Mouse (Mus musculus): ENCODE data around the gene Ppp2r2c. TPM values are rescaled to one million over a fixed set of nuclear protein-coding genes. Genes with fewer than 3 reads are reported as not detected.
"Not testable (repeated sequence)": the region's sequence is repeated elsewhere in the genome, so short reads cannot be mapped to it uniquely, and the experiment has no call there.

The Ppp2r2c gene
- polyA plus RNA-seq, 1 experiment from 2014 or later, result 1.1 TPM

DNA sequence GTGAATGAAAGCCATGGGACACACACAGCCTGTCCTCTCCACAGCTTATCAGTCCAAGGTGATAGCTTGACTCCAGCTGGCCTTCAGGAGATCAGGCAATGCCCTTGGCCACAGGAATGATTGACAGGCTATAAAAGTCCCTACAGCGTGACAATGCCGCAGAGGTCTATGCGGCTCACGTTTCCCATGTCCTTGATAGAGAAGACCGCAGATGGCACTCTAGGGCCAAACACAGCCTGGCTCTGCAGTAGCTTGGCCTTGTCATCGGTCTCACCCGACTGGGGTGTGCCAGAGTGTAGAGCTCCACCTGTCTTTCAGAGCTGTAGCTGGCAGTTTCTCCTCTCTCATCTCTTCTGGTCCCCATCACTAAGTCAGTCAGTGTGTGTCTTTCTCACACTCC, 68.2 kb downstream of the Ppp2r2c start:
- Histone ChIP-seq H3K27ac (no peak overlapping the region), H3K4me2 (replicated peaks) (no peak overlapping the region), H3K36me3 (no peaks in the 10 kb centered on the region), H3K9me3 (no peaks in the 10 kb centered on the region), H3K9ac (no peak overlapping the region), H3K27me3 (no peaks in the 10 kb centered on the region), H3K4me3 (no peak overlapping the region), H3K4me1 (peaks cover 5% of the 10 kb centered on the region; the same call in 1 of the 2 replicates)
- WGBS, result 85% methylated on average over 7 of the region's 7 CpGs
- ATAC-seq (ENCODE audit: insufficient number of reproducible peaks, insufficient read depth, low FRiP score, low TSS enrichment), result no peak

GRCm38 (mm10) chr5:36938021-36938420, 69.7 kb downstream of the Ppp2r2c start:
- no peak overlapping the region for H3K4me3 ChIP-seq
- H3K36me3 ChIP-seq, result no peaks in the 10 kb centered on the region
- peaks cover 5% of the 10 kb centered on the region; the same call in 1 of the 2 replicates for H3K4me1 ChIP-seq
- H3K27ac ChIP-seq, result no peak overlapping the region
- no peak for ATAC-seq (ENCODE audit: insufficient number of reproducible peaks, insufficient read depth, low FRiP score, low TSS enrichment)
- H3K4me2 ChIP-seq (replicated peaks), result no peak overlapping the region
- no peaks in the 10 kb centered on the region for H3K27me3 ChIP-seq
- 93% methylated on average over 5 of the region's 5 CpGs for WGBS
- H3K9me3 ChIP-seq, result no peaks in the 10 kb centered on the region
- H3K9ac ChIP-seq, result no peak overlapping the region

- H3K4me1 ChIP-seq; H3K27me3 ChIP-seq; H3K27ac ChIP-seq; H3K9me3 ChIP-seq; H3K36me3 ChIP-seq; ATAC-seq (ENCODE audit: insufficient number of reproducible peaks, insufficient read depth, low FRiP score, low TSS enrichment); H3K4me2 ChIP-seq (replicated peaks); H3K4me3 ChIP-seq; H3K9ac ChIP-seq: not testable (repeated sequence)
- 73% methylated on average over 2 of the region's 2 CpGs for WGBS
Measured at GRCm38 (mm10) chr5:36938991-36939390, 70.7 kb downstream of the Ppp2r2c start.

DNA sequence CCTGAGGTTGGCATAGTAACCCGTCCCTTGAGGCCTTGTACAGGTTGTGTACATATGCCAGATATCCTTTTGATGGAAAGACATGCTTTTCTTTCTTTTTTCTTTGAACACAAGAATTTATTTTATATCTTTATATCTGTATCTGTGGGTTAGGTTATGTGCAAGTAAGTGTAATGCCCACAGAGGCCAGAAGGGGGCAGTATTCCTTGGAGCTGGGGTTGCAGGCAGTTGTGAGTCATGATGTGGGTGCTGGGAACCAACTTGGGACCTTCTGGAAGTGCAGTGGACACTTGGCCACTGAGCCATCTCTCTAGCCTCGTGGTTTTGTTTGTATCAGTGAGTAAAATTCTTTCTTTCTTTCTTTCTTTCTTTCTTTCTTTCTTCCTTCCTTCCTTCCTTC, 74.1 kb downstream of the Ppp2r2c start:
- Histone ChIP-seq H3K4me3 (no peak overlapping the region), H3K4me2 (replicated peaks) (no peak overlapping the region), H3K9ac (no peak overlapping the region), H3K4me1 (no peaks in the 10 kb centered on the region), H3K9me3 (no peaks in the 10 kb centered on the region), H3K27me3 (no peaks in the 10 kb centered on the region), H3K36me3 (no peaks in the 10 kb centered on the region), H3K27ac (no peak overlapping the region)
- WGBS, result 90% methylated on average over 2 of the region's 2 CpGs
- no peak for ATAC-seq (ENCODE audit: insufficient number of reproducible peaks, insufficient read depth, low FRiP score, low TSS enrichment)

DNA sequence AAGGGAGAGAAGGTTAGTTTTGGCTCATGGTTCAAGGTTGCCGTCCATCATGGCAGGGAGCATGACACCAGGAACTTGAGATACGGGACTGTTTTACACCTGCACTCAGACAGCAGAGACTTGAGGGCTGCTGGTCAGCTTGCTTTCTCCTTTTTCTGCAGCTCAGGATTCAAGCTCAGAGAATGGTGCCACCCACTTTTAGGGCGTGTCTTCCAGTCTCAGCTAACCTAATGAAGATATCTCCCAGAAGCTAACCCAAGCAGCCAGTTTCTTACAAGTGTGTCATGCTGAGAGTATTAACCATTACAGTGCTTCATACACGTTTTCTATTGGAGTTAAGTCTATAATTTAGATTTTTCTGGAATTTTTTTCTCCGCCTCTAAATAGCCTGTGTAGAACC, 76.2 kb downstream of the Ppp2r2c start:
- Histone ChIP-seq H3K4me3 (no peak overlapping the region), H3K27ac (no peak overlapping the region), H3K4me2 (replicated peaks) (no peak overlapping the region), H3K27me3 (no peaks in the 10 kb centered on the region), H3K9me3 (no peaks in the 10 kb centered on the region), H3K4me1 (no peaks in the 10 kb centered on the region), H3K9ac (no peak overlapping the region), H3K36me3 (no peaks in the 10 kb centered on the region)
- ATAC-seq (ENCODE audit: insufficient number of reproducible peaks, insufficient read depth, low FRiP score, low TSS enrichment), result no peak
- 69% methylated on average over 5 of the region's 5 CpGs for WGBS

DNA sequence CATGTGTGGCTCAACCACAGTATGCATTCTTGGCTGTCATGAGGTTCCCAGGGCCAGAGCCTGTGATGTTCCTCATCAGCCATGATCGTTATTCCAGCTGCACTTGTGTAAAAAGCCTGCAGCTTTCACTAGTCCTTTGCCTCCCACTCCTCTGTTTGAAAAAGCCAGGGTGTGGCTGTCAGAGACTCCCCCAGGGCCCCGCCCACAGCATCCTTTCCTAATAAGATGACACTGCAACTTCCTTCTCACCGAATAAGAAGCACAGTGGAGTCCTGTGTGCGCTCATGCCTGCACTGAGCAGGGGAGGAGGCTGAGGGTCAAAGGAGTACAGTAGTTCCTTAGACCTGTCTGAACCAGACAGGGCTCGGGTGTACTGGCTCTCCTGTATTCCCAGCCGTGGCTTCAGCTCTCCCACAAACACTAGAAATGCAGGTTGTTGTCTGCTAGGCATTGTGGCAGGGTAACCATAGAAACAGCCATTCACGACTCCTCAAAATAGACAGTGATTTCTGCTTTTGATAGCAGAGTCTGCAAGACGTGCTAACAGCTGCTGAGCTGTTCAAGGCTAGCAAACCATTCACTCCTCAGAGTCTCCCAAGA, 76.9 kb downstream of the Ppp2r2c start:
- no peaks in the 10 kb centered on the region for H3K4me1 ChIP-seq
- H3K27ac ChIP-seq, result no peak overlapping the region
- no peaks in the 10 kb centered on the region for H3K27me3 ChIP-seq
- no peak overlapping the region for H3K4me3 ChIP-seq
- no peak for ATAC-seq (ENCODE audit: insufficient number of reproducible peaks, insufficient read depth, low FRiP score, low TSS enrichment)
- no peak overlapping the region for H3K9ac ChIP-seq
- H3K36me3 ChIP-seq, result no peaks in the 10 kb centered on the region
- H3K9me3 ChIP-seq, result no peaks in the 10 kb centered on the region
- H3K4me2 ChIP-seq (replicated peaks), result no peak overlapping the region
- WGBS, result 49% methylated on average over 8 of the region's 8 CpGs

DNA sequence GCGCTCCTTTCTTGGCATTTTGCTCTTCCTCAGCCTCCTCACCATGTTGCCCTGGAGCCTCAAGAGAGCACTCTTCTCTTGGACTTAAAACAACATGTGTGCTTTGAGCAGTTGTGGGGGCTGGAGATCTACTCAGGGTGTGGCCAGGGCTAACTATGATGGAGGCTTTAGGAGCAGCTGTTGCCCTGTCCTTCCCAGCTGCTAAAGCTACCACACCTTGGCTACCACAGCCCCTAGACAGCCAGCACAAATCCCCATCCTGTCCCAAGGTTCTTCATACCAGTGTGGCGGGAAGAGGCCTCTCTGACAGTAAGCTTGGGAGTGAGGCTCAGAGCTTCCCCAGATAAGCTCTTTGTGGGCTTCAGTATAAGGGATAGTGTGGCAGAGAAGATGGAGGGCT, 77.4 kb downstream of the Ppp2r2c start:
- no peak overlapping the region for H3K27ac ChIP-seq
- no peaks in the 10 kb centered on the region for H3K9me3 ChIP-seq
- no peak overlapping the region for H3K4me2 ChIP-seq (replicated peaks)
- H3K9ac ChIP-seq, result no peak overlapping the region
- no peak overlapping the region for H3K4me3 ChIP-seq
- H3K36me3 ChIP-seq, result no peaks in the 10 kb centered on the region
- no peaks in the 10 kb centered on the region for H3K27me3 ChIP-seq
- ATAC-seq (ENCODE audit: insufficient number of reproducible peaks, insufficient read depth, low FRiP score, low TSS enrichment), result no peak
- no peaks in the 10 kb centered on the region for H3K4me1 ChIP-seq
- 92% methylated on average over 2 of the region's 2 CpGs for WGBS

GRCm38 (mm10) chr5:36946445-36946844, 78.1 kb downstream of the Ppp2r2c start:
- WGBS, result 14% methylated on average over 5 of the region's 5 CpGs
- ATAC-seq (ENCODE audit: insufficient number of reproducible peaks, insufficient read depth, low FRiP score, low TSS enrichment), result no peak
- H3K27me3 ChIP-seq, result no peaks in the 10 kb centered on the region

DNA sequence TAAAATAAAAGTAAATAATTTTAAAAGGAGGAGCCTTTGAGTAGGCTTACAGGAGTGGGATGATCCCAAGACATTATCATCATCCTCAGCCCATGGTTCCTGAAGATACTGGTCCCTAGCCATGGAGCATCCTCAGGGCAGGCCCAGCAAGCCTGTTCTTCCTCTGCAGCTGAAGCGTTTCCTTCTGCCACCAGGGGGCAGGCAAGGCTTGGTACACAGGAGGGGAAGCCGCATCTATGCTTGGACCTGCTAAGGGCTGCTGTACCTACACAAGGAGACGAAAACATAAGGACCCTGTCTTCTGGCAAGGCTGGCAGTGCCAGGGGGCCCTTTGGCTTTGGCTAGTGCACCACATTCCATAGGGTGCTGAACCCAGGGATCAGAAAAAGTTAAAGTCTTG, 80.5 kb downstream of the Ppp2r2c start:
- H3K4me2 ChIP-seq (replicated peaks), result no peak overlapping the region
- H3K9ac ChIP-seq, result no peak overlapping the region
- H3K27ac ChIP-seq, result no peak overlapping the region
- no peaks in the 10 kb centered on the region for H3K36me3 ChIP-seq
- no peaks in the 10 kb centered on the region for H3K27me3 ChIP-seq
- no peaks in the 10 kb centered on the region for H3K4me1 ChIP-seq
- H3K4me3 ChIP-seq, result no peak overlapping the region
- H3K9me3 ChIP-seq, result no peaks in the 10 kb centered on the region
- 0 out of 2 replicates have a peak, but pooled peaks have one; percentile 13 for ATAC-seq (ENCODE audit: insufficient number of reproducible peaks, insufficient read depth, low FRiP score, low TSS enrichment)
- 18% methylated on average over 3 of the region's 3 CpGs for WGBS

More at GRCm38 (mm10) chr5:36946445-36946844, 78.1 kb downstream of the Ppp2r2c start:
- no peak overlapping the region for H3K27ac ChIP-seq
- H3K9me3 ChIP-seq, result no peaks in the 10 kb centered on the region
- H3K36me3 ChIP-seq, result no peaks in the 10 kb centered on the region
- H3K4me2 ChIP-seq (replicated peaks), result no peak overlapping the region
- H3K9ac ChIP-seq, result no peak overlapping the region
- H3K4me3 ChIP-seq, result no peak overlapping the region
- H3K4me1 ChIP-seq, result no peaks in the 10 kb centered on the region

- no peaks in the 10 kb centered on the region for H3K27me3 ChIP-seq
- H3K9ac ChIP-seq, result no peak overlapping the region
- H3K9me3 ChIP-seq, result no peaks in the 10 kb centered on the region
- no peak overlapping the region for H3K4me3 ChIP-seq
- no peak overlapping the region for H3K27ac ChIP-seq
- H3K36me3 ChIP-seq, result no peaks in the 10 kb centered on the region
- no peak overlapping the region for H3K4me2 ChIP-seq (replicated peaks)
- H3K4me1 ChIP-seq, result no peaks in the 10 kb centered on the region
- 52% methylated on average over 2 of the region's 2 CpGs for WGBS
- ATAC-seq (ENCODE audit: insufficient number of reproducible peaks, insufficient read depth, low FRiP score, low TSS enrichment), result no peak
Measured at GRCm38 (mm10) chr5:36950871-36951270, 82.6 kb downstream of the Ppp2r2c start.

GRCm38 (mm10) chr5:36952311-36952710, 84.0 kb downstream of the Ppp2r2c start:
- H3K27me3 ChIP-seq, result no peaks in the 10 kb centered on the region
- H3K27ac ChIP-seq, result no peak overlapping the region
- no peak overlapping the region for H3K4me2 ChIP-seq (replicated peaks)
- no peaks in the 10 kb centered on the region for H3K36me3 ChIP-seq
- WGBS, result 93% methylated on average over 15 of the region's 15 CpGs
- H3K4me3 ChIP-seq, result no peak overlapping the region
- H3K9ac ChIP-seq, result no peak overlapping the region
- no peak for ATAC-seq (ENCODE audit: insufficient number of reproducible peaks, insufficient read depth, low FRiP score, low TSS enrichment)
- H3K9me3 ChIP-seq, result no peaks in the 10 kb centered on the region
- no peaks in the 10 kb centered on the region for H3K4me1 ChIP-seq

GRCm38 (mm10) chr5:36955366-36955765, 87.1 kb downstream of the Ppp2r2c start:
- H3K4me3 ChIP-seq, result no peak overlapping the region
- H3K27me3 ChIP-seq, result peaks cover 4% of the 10 kb centered on the region; the same call in 1 of the 2 replicates
- no peaks in the 10 kb centered on the region for H3K9me3 ChIP-seq
- no peak overlapping the region for H3K27ac ChIP-seq
- H3K9ac ChIP-seq, result no peak overlapping the region
- ATAC-seq (ENCODE audit: insufficient number of reproducible peaks, insufficient read depth, low FRiP score, low TSS enrichment), result no peak
- no peaks in the 10 kb centered on the region for H3K4me1 ChIP-seq
- 7% methylated on average over 4 of the region's 4 CpGs for WGBS
- no peaks in the 10 kb centered on the region for H3K36me3 ChIP-seq
- H3K4me2 ChIP-seq (replicated peaks), result no peak overlapping the region

All from embryonic facial prominence, embryonic 12.5 days (tissue).